Mouse (Mus musculus) stomach, embryonic 15.5 days (tissue): ENCODE measurements around the gene Ctbp2. TPM values are rescaled to one million over a fixed set of nuclear protein-coding genes. Genes with fewer than 3 reads are reported as not detected.
A peak's percentile ranks its signal among the peaks of the same experiment; 100 is the strongest.
"Not testable (repeated sequence)": the region's sequence is repeated elsewhere in the genome, so short reads cannot be mapped to it uniquely, and the experiment has no call there.

ENCODE experiments used
- ATAC-seq: fragments of 200-750 bp; cut with Nextera tagmentation; 2 replicates; pipeline ENCODE4 v1.8.0; 2017; ENCODE audit warnings: low read depth, moderate number of reproducible peaks, moderate TSS enrichment; ENCODE audit not compliant: insufficient read depth, low FRiP score
- H3K27ac ChIP-seq: fragments of 300-500 bp; sonication (generic); 2 replicates; pipeline ENCODE4 v1.5.1; 2015; ENCODE audit warnings: mild to moderate bottlenecking, inconsistent platforms
- H3K27me3 ChIP-seq: fragments of 300-500 bp; sonication (generic); replicated peaks from 2 replicates; pipeline ENCODE4 v1.6.1; 2015; ENCODE audit warnings: inconsistent platforms
- H3K36me3 ChIP-seq: fragments of 300-500 bp; sonication (generic); 2 replicates; pipeline ENCODE4 v1.6.1; 2015; ENCODE audit warnings: inconsistent platforms
- H3K4me1 ChIP-seq: fragments of 300-500 bp; sonication (generic); 2 replicates; pipeline ENCODE4 v1.6.1; 2015; ENCODE audit warnings: inconsistent platforms
- H3K4me2 ChIP-seq: fragments of 300-500 bp; sonication (generic); 2 replicates; pipeline ENCODE4 v1.6.1; 2015; ENCODE audit warnings: mild to moderate bottlenecking, inconsistent platforms
- H3K4me3 ChIP-seq: fragments of 300-500 bp; sonication (generic); replicated peaks from 2 replicates; pipeline ENCODE4 v1.5.1; 2015; ENCODE audit warnings: inconsistent platforms
- H3K9ac ChIP-seq: fragments of 300-500 bp; sonication (generic); 2 replicates; pipeline ENCODE4 v1.6.1; 2015; ENCODE audit warnings: inconsistent platforms
- H3K9me3 ChIP-seq: fragments of 300-500 bp; sonication (generic); 2 replicates; pipeline ENCODE4 v1.6.1; 2016; ENCODE audit warnings: inconsistent platforms
- WGBS: fragments of 180-500 bp; shearing (Covaris S2); methylation state at CpG from one replicate; pipeline ENCODE4 v1.1.7; 2015; 5-methylcytosine and 5-hydroxymethylcytosine counted together
- polyA plus RNA-seq: library from polyadenylated mRNA; unstranded; fragments of >200 nt; fragmentation: Nextera tagmentation; extraction: Ambion mirVana; gene quantifications from 2 replicates; pipeline ENCODE4 v1.2.1, GENCODE M21; 2015

The Ctbp2 gene
- polyA plus RNA-seq, 1 experiment from 2014 or later = 87.8 TPM

DNA sequence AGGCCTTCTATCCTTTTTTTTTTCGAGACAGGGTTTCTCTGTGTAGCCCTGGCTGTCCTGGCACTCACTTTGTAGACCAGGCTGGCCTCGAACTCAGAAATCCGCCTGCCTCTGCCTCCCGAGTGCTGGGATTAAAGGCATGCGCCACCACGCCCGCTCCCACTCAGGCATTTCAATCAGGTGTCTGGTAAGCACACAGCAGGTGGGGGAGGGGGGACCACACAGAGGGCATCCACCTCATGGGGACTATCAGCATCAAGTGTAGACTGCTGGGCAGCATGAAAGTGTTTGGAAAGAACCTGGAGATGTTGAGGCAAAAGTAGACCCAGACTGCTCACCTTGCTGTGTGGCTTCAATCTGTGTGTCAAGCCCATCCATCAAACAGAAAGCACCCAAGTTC lies 28.5 kb downstream of the Ctbp2 start:
- H3K27me3 ChIP-seq, H3K27ac ChIP-seq, H3K9me3 ChIP-seq, H3K4me2 ChIP-seq, H3K4me3 ChIP-seq, H3K9ac ChIP-seq, ATAC-seq, H3K36me3 ChIP-seq: not testable (repeated sequence)
- H3K4me1 ChIP-seq = peaks cover 29% of the 10 kb centered on the region
- 91% methylated on average over 7 of the region's 7 CpGs for WGBS

DNA sequence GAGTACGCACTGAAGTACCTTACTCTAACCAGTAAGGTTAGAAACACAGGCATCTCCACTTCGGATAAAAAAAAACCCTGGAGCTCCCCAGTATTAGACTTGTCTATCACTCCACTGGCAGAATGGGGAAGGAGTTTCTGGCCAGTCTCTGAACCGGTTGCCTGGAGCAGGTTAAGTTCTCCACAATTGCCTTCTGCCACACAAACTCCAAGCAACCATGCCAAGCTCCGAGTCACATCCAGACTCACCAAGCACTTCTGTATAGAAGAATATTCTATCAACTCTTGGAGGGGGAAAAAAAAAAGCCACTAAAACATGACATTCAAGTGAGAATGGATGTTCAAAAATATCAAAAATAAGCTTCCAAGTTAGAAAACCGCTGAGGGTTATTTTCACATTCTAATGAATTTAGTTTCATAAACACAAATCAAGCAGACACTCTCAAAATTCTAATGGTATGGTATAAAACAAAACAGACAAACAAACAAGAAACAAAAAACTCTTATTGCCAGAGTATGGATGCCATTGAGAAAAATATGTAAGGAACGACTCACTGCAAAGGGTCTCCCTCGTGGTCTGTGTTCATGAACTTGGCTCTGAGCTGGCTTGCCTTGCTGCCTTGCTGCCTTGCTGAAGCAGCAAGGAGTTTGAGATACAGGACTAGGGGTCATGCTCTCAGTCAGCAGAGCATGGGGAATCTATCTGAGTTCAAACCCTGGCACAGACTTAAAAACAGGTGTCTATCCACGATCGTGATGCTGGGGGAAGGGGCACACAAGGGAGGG lies 29.3 kb downstream of the Ctbp2 start:
- peaks cover 6% of the 10 kb centered on the region for H3K36me3 ChIP-seq
- H3K9me3 ChIP-seq = no peaks in the 10 kb centered on the region
- no peaks in the 10 kb centered on the region for H3K27me3 ChIP-seq
- H3K4me2 ChIP-seq = no peak overlapping the region
- H3K27ac ChIP-seq = no peak overlapping the region
- H3K9ac ChIP-seq = no peak overlapping the region
- no peak for ATAC-seq
- no peak overlapping the region for H3K4me3 ChIP-seq
- peaks cover 33% of the 10 kb centered on the region for H3K4me1 ChIP-seq
- 78% methylated on average over 9 of the region's 9 CpGs for WGBS

DNA sequence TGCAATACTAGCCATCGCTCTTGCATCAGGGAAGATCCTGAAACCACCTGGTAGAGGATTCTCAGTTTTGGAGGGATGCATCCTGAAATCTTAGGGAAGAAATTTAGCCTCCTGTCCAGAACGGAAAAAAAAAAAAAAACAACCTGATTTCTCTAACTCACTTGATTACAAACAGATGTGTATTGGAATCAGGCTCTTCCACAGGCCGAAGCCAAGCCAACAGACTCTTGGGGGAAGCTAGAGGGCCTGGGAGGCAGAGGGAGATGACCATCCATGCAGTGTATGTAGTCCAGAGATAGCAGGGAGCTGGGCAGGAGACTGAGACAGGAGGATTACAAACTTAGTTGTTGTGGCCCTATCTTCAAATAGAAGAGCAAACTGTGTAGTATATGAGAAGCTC lies 30.0 kb downstream of the Ctbp2 start:
- Histone ChIP-seq H3K9ac (no peak overlapping the region), H3K27ac (no peak overlapping the region), H3K9me3 (no peaks in the 10 kb centered on the region), H3K27me3 (no peaks in the 10 kb centered on the region), H3K4me3 (no peak overlapping the region), H3K4me2 (no peak overlapping the region), H3K36me3 (peaks cover 6% of the 10 kb centered on the region), H3K4me1 (peaks cover 32% of the 10 kb centered on the region)
- 72% methylated on average over 3 of the region's 3 CpGs for WGBS
- ATAC-seq = no peak

DNA sequence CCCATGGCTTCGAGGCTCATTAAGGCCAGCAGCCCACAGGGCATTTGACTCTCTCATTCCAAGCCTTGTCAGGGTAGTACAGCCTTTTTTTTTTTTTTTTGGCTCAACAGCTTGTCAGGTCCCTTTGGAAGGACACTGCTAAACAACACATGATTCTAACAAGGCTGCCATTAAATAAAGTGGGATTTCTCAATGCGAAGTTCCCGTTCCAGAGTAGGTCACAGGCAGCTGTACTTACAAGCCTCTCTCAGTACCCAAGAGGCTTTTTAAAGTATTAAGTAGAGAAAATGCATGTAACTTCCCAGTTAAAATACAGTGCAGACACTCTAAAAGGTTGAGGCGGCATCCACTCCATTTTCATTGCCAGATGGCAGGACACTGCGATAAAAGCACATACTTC lies 30.4 kb downstream of the Ctbp2 start:
- no peak for ATAC-seq
- Histone ChIP-seq H3K4me1 (peaks cover 31% of the 10 kb centered on the region), H3K27me3 (no peaks in the 10 kb centered on the region), H3K9ac (no peak overlapping the region), H3K27ac (no peak overlapping the region), H3K4me2 (no peak overlapping the region), H3K9me3 (no peaks in the 10 kb centered on the region), H3K36me3 (peaks cover 6% of the 10 kb centered on the region), H3K4me3 (no peak overlapping the region)
- WGBS = 89% methylated on average over 5 of the region's 5 CpGs

DNA sequence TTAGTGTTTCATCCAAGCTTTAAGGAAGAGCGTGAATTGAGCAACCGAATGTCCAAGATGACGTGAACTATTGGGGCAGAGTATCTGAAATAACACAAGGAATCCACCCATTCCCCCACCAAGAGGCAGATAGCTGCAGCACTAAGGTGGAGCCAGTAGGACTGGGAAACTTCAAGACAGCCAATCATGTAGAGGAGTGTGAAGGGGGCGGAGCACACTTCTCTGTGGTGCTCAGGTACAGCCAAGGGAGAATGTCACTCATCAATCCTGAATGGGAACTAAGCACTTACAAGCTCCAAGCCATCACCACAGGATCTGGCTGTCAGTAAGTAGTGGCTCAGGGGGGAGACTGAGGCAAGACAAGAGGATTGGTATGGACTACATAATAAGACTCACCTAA lies 33.5 kb downstream of the Ctbp2 start:
- peaks cover 26% of the 10 kb centered on the region for H3K4me1 ChIP-seq
- H3K27ac ChIP-seq = no peak overlapping the region
- H3K9me3 ChIP-seq = no peaks in the 10 kb centered on the region
- no peak for ATAC-seq
- H3K9ac ChIP-seq = no peak overlapping the region
- no peak overlapping the region for H3K4me3 ChIP-seq
- 83% methylated on average over 4 of the region's 4 CpGs for WGBS
- no peak overlapping the region for H3K4me2 ChIP-seq
- H3K36me3 ChIP-seq = peaks cover 6% of the 10 kb centered on the region
- no peaks in the 10 kb centered on the region for H3K27me3 ChIP-seq

DNA sequence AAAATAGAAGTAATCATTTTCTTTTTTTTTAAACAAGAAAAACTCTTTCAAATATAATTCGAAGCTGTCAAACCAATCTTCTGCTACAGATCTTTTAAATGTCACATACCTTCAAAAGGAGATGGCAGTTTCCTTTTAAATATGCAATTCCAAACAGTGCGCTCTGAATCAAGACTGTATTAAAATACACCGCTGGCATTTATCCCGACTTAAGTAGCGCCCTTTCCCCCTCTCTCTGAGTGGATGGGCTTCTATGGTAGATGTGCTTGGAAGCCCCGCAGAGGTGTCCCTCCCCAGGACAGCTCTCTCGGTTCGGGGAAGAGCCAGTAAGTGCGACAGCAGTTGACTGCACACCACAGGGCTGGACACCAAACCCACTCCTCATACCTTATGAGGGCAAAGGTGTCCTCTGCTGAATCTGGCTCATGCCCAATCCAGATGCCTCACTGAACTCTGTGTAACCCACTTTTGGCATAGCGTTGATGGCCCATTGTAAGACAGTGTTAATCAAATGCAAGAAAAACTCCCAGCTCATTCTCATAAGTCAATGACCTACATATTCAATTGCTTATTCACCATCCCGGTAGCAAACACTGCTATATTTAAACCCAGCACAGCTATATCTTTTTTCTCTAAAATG lies 34.4 kb downstream of the Ctbp2 start:
- no peak overlapping the region for H3K27ac ChIP-seq
- no peak for ATAC-seq
- H3K27me3 ChIP-seq = no peaks in the 10 kb centered on the region
- H3K9ac ChIP-seq = no peak overlapping the region
- 71% methylated on average over 11 of the region's 11 CpGs for WGBS
- no peak overlapping the region for H3K4me3 ChIP-seq
- peaks cover 26% of the 10 kb centered on the region for H3K4me1 ChIP-seq
- H3K9me3 ChIP-seq = no peaks in the 10 kb centered on the region
- no peak overlapping the region for H3K4me2 ChIP-seq
- peaks cover 3% of the 10 kb centered on the region; the same call in 1 of the 2 replicates for H3K36me3 ChIP-seq

DNA sequence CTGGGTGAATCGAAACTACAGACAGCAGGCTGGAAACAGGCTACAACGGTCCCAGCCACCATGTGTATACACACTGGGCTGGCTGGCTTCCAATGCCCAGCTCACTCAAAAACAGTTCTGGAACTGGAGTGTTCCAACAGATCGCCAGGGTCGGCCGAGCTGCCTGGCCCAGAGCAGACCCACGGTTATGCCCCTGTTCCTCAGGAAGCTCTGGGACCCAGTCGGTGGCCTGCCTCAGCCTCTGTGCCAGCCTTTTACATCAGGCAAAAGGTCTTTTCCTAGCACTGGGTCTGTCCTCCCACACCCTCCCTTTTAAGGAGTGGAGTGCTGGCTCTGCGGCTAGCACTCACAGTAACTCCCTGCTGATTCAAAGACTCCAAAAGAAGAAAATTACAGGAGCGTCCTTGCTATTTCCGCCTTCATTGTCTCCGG lies 35.3 kb downstream of the Ctbp2 start:
- H3K36me3 ChIP-seq = peaks cover 3% of the 10 kb centered on the region; the same call in 1 of the 2 replicates
- no peak overlapping the region for H3K4me3 ChIP-seq
- H3K27me3 ChIP-seq = no peaks in the 10 kb centered on the region
- ATAC-seq = peak; percentile 67
- H3K4me2 ChIP-seq = peak overlapping the region; percentile 11
- no peak overlapping the region for H3K9ac ChIP-seq
- no peaks in the 10 kb centered on the region for H3K9me3 ChIP-seq
- peaks cover 26% of the 10 kb centered on the region for H3K4me1 ChIP-seq
- peak overlapping the region; percentile 65 for H3K27ac ChIP-seq
- WGBS = 34% methylated on average over 11 of the region's 11 CpGs

DNA sequence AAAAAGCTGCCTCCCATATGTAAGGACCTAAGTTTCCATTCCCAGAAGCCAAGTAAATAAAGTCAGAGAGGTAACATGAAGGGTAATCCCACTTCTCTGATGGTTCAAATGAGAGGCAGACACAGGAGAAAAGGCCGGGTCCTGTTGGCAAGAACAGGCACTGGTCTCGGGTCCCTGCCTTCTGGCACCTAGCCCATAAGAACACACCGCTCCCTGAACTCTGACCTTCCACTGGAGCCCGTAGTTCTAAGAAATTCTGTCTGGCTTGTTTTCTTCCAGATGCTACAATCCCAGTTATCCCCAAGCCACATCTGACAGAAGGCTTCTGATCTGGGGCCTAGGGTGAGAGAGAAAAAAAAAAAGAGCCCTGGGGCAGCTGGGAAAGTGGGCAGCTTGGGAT lies 35.7 kb downstream of the Ctbp2 start:
- H3K4me3 ChIP-seq = no peak overlapping the region
- H3K36me3 ChIP-seq = peaks cover 3% of the 10 kb centered on the region; the same call in 1 of the 2 replicates
- 56% methylated on average over 4 of the region's 4 CpGs for WGBS
- no peaks in the 10 kb centered on the region for H3K9me3 ChIP-seq
- H3K4me2 ChIP-seq = peak overlapping the region; percentile 11
- peaks cover 26% of the 10 kb centered on the region for H3K4me1 ChIP-seq
- no peak overlapping the region for H3K9ac ChIP-seq
- H3K27me3 ChIP-seq = no peaks in the 10 kb centered on the region
- H3K27ac ChIP-seq = peak overlapping the region; percentile 65
- no peak for ATAC-seq

DNA sequence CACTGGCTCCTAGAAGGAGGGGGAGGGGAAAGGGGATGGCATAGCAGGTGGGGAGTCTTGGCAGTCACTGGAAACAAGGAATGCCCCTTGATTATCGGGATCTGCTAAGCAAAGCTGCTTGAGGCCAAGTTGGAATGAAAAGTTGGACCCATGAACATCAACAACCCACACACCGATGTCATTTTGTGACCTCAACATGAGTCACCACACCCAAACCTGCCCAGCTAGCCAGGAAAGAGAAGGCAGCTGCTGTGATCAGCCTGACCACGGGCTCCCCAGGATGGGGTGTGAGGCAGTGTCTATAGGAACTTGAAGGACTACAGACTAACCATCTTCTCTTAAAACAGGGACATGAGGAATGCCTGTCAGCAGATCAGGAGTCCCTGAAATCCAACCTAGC lies 38.7 kb downstream of the Ctbp2 start:
- Histone ChIP-seq H3K27me3 (no peaks in the 10 kb centered on the region), H3K36me3 (no peaks in the 10 kb centered on the region), H3K4me1 (peaks cover 18% of the 10 kb centered on the region), H3K4me3 (no peak overlapping the region), H3K4me2 (no peak overlapping the region), H3K9me3 (no peaks in the 10 kb centered on the region), H3K27ac (no peak overlapping the region), H3K9ac (no peak overlapping the region)
- 68% methylated on average over 3 of the region's 3 CpGs for WGBS
- no peak for ATAC-seq

DNA sequence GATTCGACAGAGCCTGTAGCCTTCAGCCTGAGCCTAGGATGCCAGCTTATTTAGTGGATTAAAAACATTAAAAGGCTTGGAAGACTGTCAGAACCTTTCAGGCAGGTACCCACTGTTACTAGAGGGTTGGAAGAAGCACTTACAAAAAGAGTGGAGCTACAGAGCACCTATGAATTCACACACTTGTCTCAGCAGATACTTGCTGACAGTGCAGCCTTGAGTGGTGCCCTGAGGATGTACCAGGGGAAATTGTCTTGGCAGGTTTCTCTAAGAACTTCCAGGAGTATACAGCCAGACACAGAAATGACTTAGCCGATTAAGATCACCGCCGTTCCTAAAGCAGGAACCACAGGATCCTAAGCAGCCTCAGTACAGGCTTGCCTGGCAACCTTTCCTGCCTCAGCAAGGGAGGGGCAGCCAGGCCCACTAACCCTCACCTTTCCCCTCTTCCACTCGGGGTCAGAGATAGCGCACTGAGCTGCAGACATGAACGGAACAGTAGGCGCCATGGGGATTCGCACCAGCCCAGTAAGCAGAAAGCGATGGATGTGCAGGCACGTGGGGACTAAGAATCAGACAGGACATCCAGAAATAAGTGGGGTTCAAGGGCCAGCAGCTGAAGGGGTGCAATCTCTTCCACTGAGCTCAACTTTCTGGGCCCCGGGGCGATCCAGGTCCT lies 40.1 kb downstream of the Ctbp2 start:
- 0 out of 2 replicates have a peak, but pooled peaks cover under 1% of the 10 kb centered on the region for H3K36me3 ChIP-seq
- 75% methylated on average over 13 of the region's 13 CpGs for whole genome bisulfite sequencing
- no peak overlapping the region for H3K9ac ChIP-seq
- peaks cover 7% of the 10 kb centered on the region for H3K4me1 ChIP-seq
- H3K27ac ChIP-seq = no peak overlapping the region
- no peak overlapping the region for H3K4me3 ChIP-seq
- H3K27me3 ChIP-seq = no peaks in the 10 kb centered on the region
- H3K9me3 ChIP-seq = no peaks in the 10 kb centered on the region
- no peak overlapping the region for H3K4me2 ChIP-seq
- no peak for ATAC-seq

DNA sequence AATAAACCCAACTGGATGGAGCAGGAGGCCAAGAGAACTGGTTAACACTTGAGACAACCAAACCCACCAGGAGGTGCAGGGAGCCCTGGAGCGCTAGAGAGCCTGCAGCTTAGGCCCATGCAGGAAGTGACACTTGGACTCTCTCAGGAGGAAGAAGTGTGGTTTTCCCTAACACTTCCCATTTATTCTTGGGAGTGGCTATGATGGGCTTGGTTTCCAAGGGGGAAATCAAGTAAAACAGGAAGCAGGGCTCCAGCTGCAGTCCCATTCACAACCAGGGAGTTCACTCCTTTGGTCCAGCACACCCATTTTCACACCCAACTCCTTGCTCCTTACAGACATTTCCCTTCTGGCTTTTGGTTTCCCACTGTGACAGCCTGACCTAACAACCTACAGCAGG lies 45.2 kb downstream of the Ctbp2 start:
- H3K4me3 ChIP-seq = no peak overlapping the region
- ATAC-seq = no peak
- no peaks in the 10 kb centered on the region for H3K9me3 ChIP-seq
- 74% methylated on average over 1 of the region's 1 CpGs for WGBS
- H3K27me3 ChIP-seq = no peaks in the 10 kb centered on the region
- H3K36me3 ChIP-seq = peaks cover 6% of the 10 kb centered on the region; the same call in 1 of the 2 replicates
- no peaks in the 10 kb centered on the region for H3K4me1 ChIP-seq
- no peak overlapping the region for H3K9ac ChIP-seq
- H3K27ac ChIP-seq = no peak overlapping the region
- H3K4me2 ChIP-seq = no peak overlapping the region
